Mouse (Mus musculus) forebrain, embryonic 13.5 days (tissue): ENCODE results near the gene Iqsec1. TPM values are rescaled to one million over a fixed set of nuclear protein-coding genes. Genes with fewer than 3 reads are reported as not detected.

Source experiments
- ATAC-seq: fragments of 200-750 bp; cut with Nextera tagmentation; 2 replicates; pipeline ENCODE4 v1.8.0; 2017
- H3K27ac ChIP-seq: fragments of 300-500 bp; sonication (generic); 2 replicates; pipeline ENCODE4 v1.5.1; 2015; ENCODE audit warnings: inconsistent platforms, mild to moderate bottlenecking, moderate library complexity
- H3K27me3 ChIP-seq: fragments of 300-500 bp; sonication (generic); 2 replicates; pipeline ENCODE4 v1.6.1; 2015; ENCODE audit warnings: mild to moderate bottlenecking, inconsistent platforms
- H3K36me3 ChIP-seq: fragments of 300-500 bp; sonication (generic); 2 replicates; pipeline ENCODE4 v1.6.1; 2015; ENCODE audit warnings: mild to moderate bottlenecking, inconsistent platforms; ENCODE audit not compliant: poor library complexity, severe bottlenecking
- H3K4me1 ChIP-seq: fragments of 300-500 bp; sonication (generic); 2 replicates; pipeline ENCODE4 v1.6.1; 2015; ENCODE audit warnings: inconsistent platforms
- H3K4me2 ChIP-seq: fragments of 300-500 bp; sonication (generic); 2 replicates; pipeline ENCODE4 v1.6.1; 2015; ENCODE audit warnings: inconsistent platforms, mild to moderate bottlenecking, moderate library complexity
- H3K4me3 ChIP-seq: fragments of 300-500 bp; sonication (generic); 2 replicates; pipeline ENCODE4 v1.5.1; 2015; ENCODE audit warnings: mild to moderate bottlenecking, inconsistent platforms
- H3K9ac ChIP-seq: fragments of 300-500 bp; sonication (generic); 2 replicates; pipeline ENCODE4 v1.6.1; 2015; ENCODE audit warnings: mild to moderate bottlenecking, inconsistent platforms
- H3K9me3 ChIP-seq: fragments of 300-500 bp; sonication (generic); replicated peaks from 2 replicates; pipeline ENCODE4 v1.6.1; 2016; ENCODE audit warnings: inconsistent platforms
- WGBS: fragments of 180-500 bp; shearing (Covaris S2); methylation state at CpG from one replicate; pipeline ENCODE4 v1.1.7; 2015; 5-methylcytosine and 5-hydroxymethylcytosine counted together
- polyA plus RNA-seq: library from polyadenylated mRNA; unstranded; fragments of >200 nt; fragmentation: Nextera tagmentation; extraction: Ambion mirVana; gene quantifications from 2 replicates; pipeline ENCODE4 v1.2.1, GENCODE M21; 2015

Gene Iqsec1
- polyA plus RNA-seq, 1 experiment from 2014 or later, result 10.0 TPM

DNA sequence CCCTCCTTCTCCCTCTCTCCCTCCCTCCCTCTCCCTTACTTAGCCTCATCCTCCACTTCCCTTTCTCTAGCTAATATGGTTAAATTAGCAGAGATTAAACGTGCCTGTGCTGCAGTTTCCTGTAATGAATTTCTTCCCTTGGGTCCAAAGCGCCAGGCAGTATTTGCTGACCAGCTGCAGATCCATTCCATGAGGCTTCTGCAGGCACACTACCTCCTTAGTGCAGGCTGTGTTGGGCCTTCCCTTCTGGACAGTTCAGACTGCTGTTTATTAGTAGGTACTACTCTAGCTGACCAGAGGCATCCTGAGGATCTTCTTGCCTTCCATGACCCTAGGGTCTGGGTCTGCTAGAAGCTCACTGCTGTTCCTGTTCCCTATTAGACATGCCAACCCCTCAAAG lies 72.9 kb downstream of the Iqsec1 start:
- no peak overlapping the region for H3K27ac ChIP-seq
- WGBS, result 64% methylated on average over 2 of the region's 2 CpGs
- no peak for ATAC-seq

DNA sequence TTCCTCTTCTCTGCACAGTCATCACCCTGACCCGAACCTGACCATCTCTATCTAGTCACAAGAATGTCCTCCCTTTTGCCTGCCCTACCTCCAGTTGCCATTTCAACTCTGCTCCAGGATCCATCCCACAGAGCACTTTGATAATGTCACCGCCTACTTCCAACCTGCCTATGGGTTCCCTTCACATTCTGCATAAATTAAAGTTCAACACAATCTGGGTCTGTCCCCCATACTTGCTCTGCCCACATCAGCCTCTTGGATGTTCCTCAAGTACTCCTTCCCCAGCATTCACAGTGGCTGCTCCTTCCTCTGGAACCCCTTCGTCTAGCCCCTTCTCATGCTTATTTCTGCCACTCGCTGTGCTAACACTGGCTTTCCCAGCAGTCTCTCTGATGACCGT lies 74.7 kb downstream of the Iqsec1 start:
- 88% methylated on average over 5 of the region's 5 CpGs for WGBS
- ATAC-seq, result no peak
- H3K4me2 ChIP-seq, result no peak overlapping the region

More for the DNA sequence above, 72.9 kb downstream of the Iqsec1 start:
- peaks cover 10% of the 10 kb centered on the region for H3K4me1 ChIP-seq
- no peaks in the 10 kb centered on the region for H3K9me3 ChIP-seq
- H3K27me3 ChIP-seq, result no peaks in the 10 kb centered on the region
- no peak overlapping the region for H3K4me2 ChIP-seq
- H3K4me3 ChIP-seq, result no peak overlapping the region
- no peaks in the 10 kb centered on the region for H3K36me3 ChIP-seq
- no peak overlapping the region for H3K9ac ChIP-seq

DNA sequence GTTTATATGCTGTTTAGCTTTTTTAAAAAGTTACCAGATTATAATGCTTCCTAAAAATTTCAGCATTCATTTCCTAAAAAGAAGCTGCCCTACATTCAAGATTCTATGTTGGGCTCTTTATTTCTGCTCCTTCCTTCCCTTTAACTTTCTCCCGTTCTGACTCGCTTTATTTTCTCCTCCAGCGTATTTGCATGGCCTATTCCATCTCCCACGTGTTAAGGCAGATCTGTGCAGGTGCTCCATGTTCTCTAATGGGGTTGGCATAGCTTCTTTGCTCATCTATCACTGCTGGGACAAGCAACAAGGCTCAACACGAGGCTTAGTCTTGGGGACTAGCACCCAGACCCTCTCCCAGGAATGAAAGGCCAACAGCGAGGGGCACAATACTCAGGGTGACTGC lies 75.7 kb downstream of the Iqsec1 start:
- Histone ChIP-seq H3K27me3 (no peaks in the 10 kb centered on the region), H3K9me3 (no peaks in the 10 kb centered on the region), H3K4me3 (no peak overlapping the region), H3K4me1 (no peaks in the 10 kb centered on the region), H3K9ac (no peak overlapping the region), H3K4me2 (no peak overlapping the region), H3K27ac (no peak overlapping the region), H3K36me3 (no peaks in the 10 kb centered on the region)
- 81% methylated on average over 6 of the region's 6 CpGs for WGBS
- no peak for ATAC-seq

More for the DNA sequence above, 74.7 kb downstream of the Iqsec1 start:
- Histone ChIP-seq H3K27me3 (no peaks in the 10 kb centered on the region), H3K4me3 (no peak overlapping the region), H3K4me1 (no peaks in the 10 kb centered on the region), H3K27ac (no peak overlapping the region), H3K9me3 (no peaks in the 10 kb centered on the region), H3K36me3 (no peaks in the 10 kb centered on the region), H3K9ac (no peak overlapping the region)

DNA sequence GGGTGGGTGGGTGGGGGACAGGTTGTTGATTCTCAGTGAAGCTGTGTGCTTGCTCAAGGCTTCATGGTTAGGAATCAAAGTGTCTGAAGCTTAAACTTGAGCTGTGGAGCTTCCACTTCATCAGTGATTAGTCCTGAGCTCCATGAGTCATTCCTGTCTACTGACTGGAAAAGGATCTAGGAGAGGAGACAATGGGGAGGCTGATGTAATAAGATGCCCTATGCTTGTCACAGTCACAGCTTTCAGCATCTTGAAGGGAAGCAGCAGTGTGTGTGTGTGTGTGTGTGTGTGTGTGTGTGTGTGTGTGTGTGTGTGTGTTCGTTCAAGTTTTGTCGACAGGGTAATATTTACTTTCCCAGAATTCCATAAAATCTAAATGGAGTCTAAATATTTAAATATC lies 84.3 kb downstream of the Iqsec1 start:
- Histone ChIP-seq H3K4me3 (no peak overlapping the region), H3K9ac (no peak overlapping the region), H3K4me1 (peaks cover 8% of the 10 kb centered on the region), H3K4me2 (no peak overlapping the region), H3K36me3 (no peaks in the 10 kb centered on the region), H3K9me3 (no peaks in the 10 kb centered on the region), H3K27ac (no peak overlapping the region), H3K27me3 (no peaks in the 10 kb centered on the region)
- no peak for ATAC-seq
- WGBS, result 100% methylated on average over 2 of the region's 2 CpGs

DNA sequence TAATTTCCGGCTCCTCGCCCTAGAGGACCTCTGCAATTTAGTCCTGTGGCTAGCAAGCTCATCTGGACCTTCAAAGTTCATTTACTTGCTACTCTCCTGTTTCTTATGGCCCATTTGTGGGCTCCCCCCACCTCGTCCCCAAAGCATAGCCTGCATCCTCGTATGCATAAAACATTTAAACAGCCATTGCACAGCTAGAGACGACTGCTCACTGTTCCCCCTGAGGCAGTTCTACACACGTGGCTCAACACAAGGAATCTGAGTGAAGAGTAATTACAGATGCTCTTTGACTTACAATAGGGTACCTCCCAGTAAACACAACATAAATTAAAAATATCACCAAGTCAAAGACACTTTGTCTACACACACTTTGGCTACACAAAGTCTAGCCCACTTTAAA lies 88.2 kb downstream of the Iqsec1 start:
- Histone ChIP-seq H3K27ac (no peak overlapping the region), H3K4me1 (peaks cover 8% of the 10 kb centered on the region), H3K4me2 (no peak overlapping the region), H3K27me3 (no peaks in the 10 kb centered on the region), H3K9ac (no peak overlapping the region), H3K36me3 (no peaks in the 10 kb centered on the region), H3K9me3 (no peaks in the 10 kb centered on the region), H3K4me3 (no peak overlapping the region)
- ATAC-seq, result no peak
- WGBS, result 60% methylated on average over 6 of the region's 6 CpGs

DNA sequence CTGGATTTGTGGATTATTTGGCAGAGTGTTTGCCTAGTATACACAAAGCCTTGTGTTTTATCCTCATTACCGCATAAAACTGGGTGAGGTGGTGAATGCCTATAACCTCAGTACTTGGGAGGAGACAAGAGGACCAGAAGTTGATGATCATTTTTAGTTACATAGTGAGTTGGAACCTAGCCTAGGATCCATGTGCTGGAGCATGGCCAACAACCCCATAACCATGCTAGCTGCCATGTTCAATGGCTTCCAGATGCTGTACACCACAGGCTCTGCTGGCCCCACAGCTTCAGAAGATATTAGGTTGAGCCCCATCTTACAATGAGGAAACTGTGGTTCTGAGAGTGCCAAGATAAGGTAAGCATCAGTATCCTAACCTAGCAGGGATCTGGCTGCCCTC lies 89.2 kb downstream of the Iqsec1 start:
- Histone ChIP-seq H3K4me3 (no peak overlapping the region), H3K36me3 (no peaks in the 10 kb centered on the region), H3K9me3 (no peaks in the 10 kb centered on the region), H3K4me1 (peaks cover 8% of the 10 kb centered on the region), H3K27me3 (no peaks in the 10 kb centered on the region), H3K4me2 (no peak overlapping the region), H3K27ac (no peak overlapping the region), H3K9ac (no peak overlapping the region)
- WGBS, result 100% methylated on average over 1 of the region's 1 CpGs
- no peak for ATAC-seq

DNA sequence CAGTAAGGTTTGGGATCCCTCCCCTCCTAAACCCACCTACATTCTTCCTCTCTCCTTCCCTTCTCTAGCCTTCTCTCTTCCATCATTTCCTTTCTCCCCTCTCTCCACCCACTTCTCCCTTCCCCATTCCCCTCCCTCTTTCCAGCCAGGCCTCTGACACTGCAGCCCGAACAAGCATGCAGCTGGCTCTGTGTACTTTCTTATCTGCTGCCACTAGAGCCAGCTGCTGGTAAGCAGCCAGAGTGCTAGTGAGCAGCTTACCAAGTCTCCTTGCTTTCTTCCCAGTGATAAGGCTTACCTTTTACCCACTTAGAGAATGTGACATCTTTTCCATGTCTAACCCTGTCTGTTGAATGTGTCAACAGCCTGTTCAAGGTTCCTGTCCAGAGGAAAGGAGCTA lies 90.4 kb downstream of the Iqsec1 start:
- no peak for ATAC-seq
- Histone ChIP-seq H3K4me2 (no peak overlapping the region), H3K27ac (no peak overlapping the region), H3K9ac (no peak overlapping the region), H3K36me3 (no peaks in the 10 kb centered on the region), H3K27me3 (no peaks in the 10 kb centered on the region), H3K9me3 (no peaks in the 10 kb centered on the region), H3K4me1 (peaks cover 8% of the 10 kb centered on the region), H3K4me3 (no peak overlapping the region)
- WGBS, result 31% methylated on average over 1 of the region's 1 CpGs

DNA sequence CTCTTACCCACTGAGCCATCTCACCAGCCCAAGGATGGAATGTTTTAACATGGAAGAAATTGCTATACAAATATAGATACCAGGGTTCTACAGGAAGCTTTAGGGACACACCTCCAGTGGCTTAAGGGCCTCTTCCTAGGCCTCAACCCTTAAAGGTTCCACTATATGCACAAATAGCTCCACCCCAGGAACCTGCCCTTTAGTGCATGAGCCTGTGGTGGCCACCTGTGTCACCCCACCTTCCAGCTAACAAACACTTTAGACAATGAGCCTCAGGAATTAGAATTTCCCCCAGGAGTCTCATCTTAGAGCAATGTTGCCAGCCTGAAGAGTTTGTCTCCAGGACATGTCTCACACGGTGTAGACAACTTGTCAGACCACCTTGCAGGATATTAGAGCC lies 96.1 kb downstream of the Iqsec1 start:
- no peak overlapping the region for H3K4me2 ChIP-seq
- no peak for ATAC-seq
- no peaks in the 10 kb centered on the region for H3K36me3 ChIP-seq
- H3K9ac ChIP-seq, result no peak overlapping the region
- no peaks in the 10 kb centered on the region for H3K27me3 ChIP-seq
- H3K9me3 ChIP-seq, result no peaks in the 10 kb centered on the region
- H3K4me3 ChIP-seq, result no peak overlapping the region
- no peaks in the 10 kb centered on the region for H3K4me1 ChIP-seq
- WGBS, result 93% methylated on average over 1 of the region's 1 CpGs
- no peak overlapping the region for H3K27ac ChIP-seq

DNA sequence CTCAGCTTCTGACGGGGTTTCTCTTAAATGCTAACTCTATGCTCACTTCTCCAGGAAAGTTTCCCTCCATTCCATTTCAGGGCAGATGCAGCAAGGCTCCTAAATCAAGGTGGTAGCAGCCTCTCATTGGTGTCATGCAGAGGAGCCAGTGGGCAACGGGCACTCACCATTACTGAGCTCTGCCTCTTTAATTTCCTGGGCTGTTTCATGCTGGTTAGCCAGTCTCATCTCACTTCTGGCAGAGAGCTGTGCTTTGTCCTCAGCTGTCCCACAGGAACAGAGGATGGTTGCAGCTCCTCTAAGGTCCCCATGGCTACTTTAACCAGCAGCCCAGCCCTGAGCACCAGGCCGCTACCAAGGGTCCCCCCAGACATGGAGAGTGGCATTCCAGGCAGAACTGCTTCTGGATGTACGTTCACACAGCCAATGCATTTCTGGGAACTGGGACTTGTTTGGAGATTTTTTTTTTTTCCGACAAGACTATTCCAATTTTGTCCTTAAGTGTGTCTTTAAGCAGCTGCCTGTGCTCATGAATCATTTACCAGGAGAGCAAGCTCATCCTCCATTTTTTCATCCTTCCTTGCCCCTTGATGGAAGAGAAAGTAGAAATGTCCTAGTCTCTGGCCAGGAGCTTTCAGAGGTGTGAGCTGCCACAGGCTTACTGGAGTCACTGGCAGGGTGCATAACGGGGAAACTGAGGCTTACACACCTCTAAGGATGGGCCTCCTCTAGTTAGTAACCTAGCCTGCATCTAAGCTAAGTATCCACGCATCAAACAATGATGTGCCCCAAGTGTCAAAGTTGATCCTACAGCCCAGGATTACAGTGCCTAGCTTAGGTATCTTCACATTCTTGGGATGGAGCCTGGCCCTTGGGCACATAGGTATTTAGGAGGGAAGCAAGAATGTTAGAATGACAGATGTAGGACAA lies 98.9 kb downstream of the Iqsec1 start:
- no peak overlapping the region for H3K9ac ChIP-seq
- H3K27me3 ChIP-seq, result no peaks in the 10 kb centered on the region
- 88% methylated on average over 7 of the region's 7 CpGs for WGBS
- H3K9me3 ChIP-seq, result no peaks in the 10 kb centered on the region
- H3K4me3 ChIP-seq, result no peak overlapping the region
- H3K36me3 ChIP-seq, result no peaks in the 10 kb centered on the region
- H3K4me2 ChIP-seq, result no peak overlapping the region
- H3K27ac ChIP-seq, result no peak overlapping the region
- H3K4me1 ChIP-seq, result 0 out of 2 replicates have a peak, but pooled peaks cover 2% of the 10 kb centered on the region
- ATAC-seq, result no peak

DNA sequence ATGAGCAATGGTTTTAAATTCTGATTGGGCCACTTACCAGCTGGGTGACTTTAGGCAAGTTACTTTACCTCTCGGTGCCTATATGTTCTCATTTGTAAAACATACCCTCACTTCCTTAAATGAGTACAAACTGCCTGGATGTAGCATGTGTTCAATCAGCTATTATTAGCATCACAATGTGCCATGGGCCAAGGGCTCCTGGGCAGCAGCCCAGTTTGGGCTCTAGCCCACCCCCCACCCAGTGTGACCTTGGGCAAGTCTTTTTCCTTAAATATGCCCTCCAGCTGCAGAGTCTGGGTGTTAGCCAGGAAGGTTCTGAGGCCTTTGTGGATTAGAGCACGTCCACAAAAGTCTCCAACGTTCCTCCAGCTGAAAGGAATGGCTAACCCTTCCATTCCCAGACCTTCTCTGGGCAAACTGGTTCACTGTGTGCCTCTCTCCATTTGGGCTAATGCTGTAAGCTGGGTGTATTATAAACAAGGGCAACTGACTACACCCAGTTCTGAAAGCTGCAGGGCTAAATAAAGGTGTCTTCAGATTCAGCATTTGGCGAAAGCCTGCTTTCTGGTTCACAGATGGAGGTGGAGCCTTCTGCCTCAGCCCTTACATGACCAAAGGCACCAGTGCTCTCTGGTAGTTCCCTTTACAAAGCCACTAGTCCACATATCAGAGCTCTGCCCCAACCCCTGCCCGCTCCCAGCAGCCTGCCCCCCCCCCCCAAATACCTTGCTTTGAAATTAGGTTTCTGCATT lies 101.3 kb downstream of the Iqsec1 start:
- no peak for ATAC-seq
- H3K9ac ChIP-seq, result no peak overlapping the region
- H3K27me3 ChIP-seq, result no peaks in the 10 kb centered on the region
- no peaks in the 10 kb centered on the region for H3K9me3 ChIP-seq
- no peak overlapping the region for H3K4me3 ChIP-seq
- H3K27ac ChIP-seq, result no peak overlapping the region
- 0 out of 2 replicates have a peak, but pooled peaks cover 2% of the 10 kb centered on the region for H3K4me1 ChIP-seq
- no peak overlapping the region for H3K4me2 ChIP-seq
- WGBS, result 55% methylated on average over 5 of the region's 5 CpGs
- no peaks in the 10 kb centered on the region for H3K36me3 ChIP-seq

DNA sequence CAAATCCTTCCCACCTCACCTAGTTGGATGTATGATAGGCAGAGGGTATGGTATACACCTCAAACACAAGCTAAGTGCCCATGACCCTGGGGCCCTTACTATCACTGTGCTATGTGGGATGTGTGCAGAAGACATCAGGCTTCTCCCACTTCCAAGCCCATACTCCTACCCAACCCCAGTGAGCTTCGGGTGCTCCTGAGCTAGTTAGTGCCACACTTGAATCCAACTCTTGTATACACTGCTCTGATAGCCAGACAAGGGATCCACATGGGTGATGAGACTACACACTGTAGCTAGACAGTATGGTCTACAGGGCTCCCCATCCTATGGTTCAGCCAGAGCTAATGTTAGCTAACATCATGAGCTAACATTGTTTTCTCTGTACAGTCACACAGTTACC lies 102.9 kb downstream of the Iqsec1 start:
- WGBS, result 88% methylated on average over 1 of the region's 1 CpGs
- no peak for ATAC-seq
- H3K9ac ChIP-seq, result no peak overlapping the region
- no peaks in the 10 kb centered on the region for H3K36me3 ChIP-seq
- H3K27me3 ChIP-seq, result no peaks in the 10 kb centered on the region
- H3K4me1 ChIP-seq, result 0 out of 2 replicates have a peak, but pooled peaks cover 2% of the 10 kb centered on the region
- no peak overlapping the region for H3K4me3 ChIP-seq
- H3K4me2 ChIP-seq, result no peak overlapping the region
- H3K9me3 ChIP-seq, result no peaks in the 10 kb centered on the region
- H3K27ac ChIP-seq, result no peak overlapping the region

DNA sequence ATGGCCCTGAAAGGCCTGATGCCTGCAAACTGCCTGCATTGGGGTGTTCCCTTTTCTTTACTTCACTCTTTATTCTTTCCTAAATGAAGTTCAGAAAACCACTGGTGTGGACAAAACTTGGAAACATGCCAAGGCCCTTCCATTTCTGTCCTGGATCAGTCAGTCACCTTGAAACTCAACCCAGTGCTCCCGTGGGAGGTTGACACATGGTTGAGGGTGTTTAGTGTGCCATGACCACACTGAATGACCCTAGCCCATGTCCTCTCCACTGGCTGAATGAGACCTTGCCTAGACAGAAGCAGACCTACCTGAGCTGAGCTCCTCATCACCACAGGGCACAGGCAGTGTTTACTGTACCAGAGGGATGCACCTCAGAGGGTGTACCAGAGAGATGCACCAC lies 103.9 kb downstream of the Iqsec1 start:
- H3K4me1 ChIP-seq, result 0 out of 2 replicates have a peak, but pooled peaks cover 2% of the 10 kb centered on the region
- no peaks in the 10 kb centered on the region for H3K36me3 ChIP-seq
- no peak overlapping the region for H3K4me2 ChIP-seq
- no peak overlapping the region for H3K4me3 ChIP-seq
- no peaks in the 10 kb centered on the region for H3K9me3 ChIP-seq
- ATAC-seq, result no peak
- H3K27ac ChIP-seq, result no peak overlapping the region
- H3K27me3 ChIP-seq, result no peaks in the 10 kb centered on the region
- 35% methylated on average over 1 of the region's 1 CpGs for WGBS
- H3K9ac ChIP-seq, result no peak overlapping the region
